In the genomic region with DNA sequence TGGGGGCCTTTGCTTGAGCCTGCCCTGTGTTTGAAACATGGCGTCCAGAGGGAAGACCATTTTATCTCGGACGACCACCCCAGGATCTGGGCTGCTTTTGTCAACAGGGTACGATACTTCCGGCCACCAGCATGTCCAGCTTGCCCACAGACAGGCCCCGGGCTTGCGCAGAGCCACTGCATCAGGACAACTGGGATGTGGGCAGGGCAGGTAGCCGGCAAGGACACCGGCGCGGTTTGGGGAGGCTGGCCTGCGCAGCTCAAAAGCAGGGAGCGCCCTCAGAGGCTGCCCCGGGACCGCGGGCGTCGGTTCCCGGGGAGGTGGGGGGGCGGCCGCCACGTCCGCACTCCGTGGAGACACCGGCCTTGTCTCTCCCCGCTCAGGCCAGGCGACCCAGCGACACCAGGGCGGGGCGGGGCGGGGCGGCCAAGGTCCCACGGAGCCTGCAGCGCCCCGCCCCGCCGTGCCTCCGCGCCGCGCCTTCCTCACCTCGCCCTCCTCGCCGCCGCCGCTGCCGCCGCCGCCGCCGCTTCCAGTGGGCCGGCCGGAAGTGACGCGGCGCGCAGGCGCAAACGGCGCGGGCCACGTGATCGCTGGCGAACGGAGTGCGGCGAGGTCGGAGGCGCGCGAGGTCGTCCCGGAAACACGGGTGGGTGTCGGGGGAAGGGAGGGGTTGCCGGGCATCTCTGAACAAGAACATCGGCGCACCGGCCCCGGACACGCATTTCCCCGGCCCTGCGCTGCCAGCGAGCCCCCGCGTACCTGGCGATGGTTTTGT, we compare ENCODE assay signal across 8 mouse cellular contexts. TPM values are rescaled to one million over a fixed set of nuclear protein-coding genes. Genes with fewer than 3 reads are reported as not detected.
DNase-seq lines count a peak whose midpoint lies in the region; ATAC-seq lines count a peak whose summit lies in the region.

A gene (minus strand): TSS at position 560 of the 778 bp plus-strand sequence.

- peaks cover 6% of the 10 kb centered on the region; the same call in 1 of the 2 replicates for H3K36me3 ChIP-seq in intestine, embryonic 15.5 days

- intact Hi-C loops in gastrocnemius, postnatal 36 days (cut with DNase I): loop anchor here (2.0 kb wide), 1 partner anchor 29 kb away; no protein-coding TSS in a partner anchor
- intact Hi-C loops in left cerebral cortex, postnatal 14 days (cut with DNase I): no loop called here

- peaks cover 26% of the 10 kb centered on the region for H3K4me1 ChIP-seq in intestine, embryonic 15.5 days (replicated peaks)

- H3K27ac ChIP-seq in intestine, embryonic 15.5 days: peak within 1 kb of the TSS; percentile 95

- H3K4me2 ChIP-seq in intestine, embryonic 15.5 days (replicated peaks): peak within 1 kb of the TSS; percentile 80

- no peaks in the 10 kb centered on the region for H3K9me3 ChIP-seq in intestine, embryonic 15.5 days

- WGBS in intestine, embryonic 15.5 days: under 1% methylated on average over 83 of the region's 87 CpGs

- peak within 1 kb of the TSS; percentile 97 for H3K9ac ChIP-seq in intestine, embryonic 15.5 days

- H3K27me3 ChIP-seq in intestine, embryonic 15.5 days (replicated peaks): no peaks in the 10 kb centered on the region

- peak; percentile 90 for ATAC-seq in intestine, embryonic 15.5 days
- ATAC-seq in megakaryocyte-erythroid progenitor cell, adult 5-6 weeks (replicated peaks; ENCODE audit: low FRiP score, low TSS enrichment, poor library complexity, severe bottlenecking): peak; percentile 72

- peak within 1 kb of the TSS; percentile 90 for H3K4me3 ChIP-seq in intestine, embryonic 15.5 days (replicated peaks)

- DNase-seq in adrenal gland, adult 8-10 months: peak; percentile 90
- DNase-seq in embryo, embryonic 11.5 days (ENCODE audit: low read depth, low spot score): peak; percentile 81
- DNase-seq in gastrocnemius, postnatal 36 days: peak; percentile 90 to 93
- peak; percentile 91 to 95 for DNase-seq in left cerebral cortex, postnatal 14 days (ENCODE audit: low spot score in 2 of 2)
- peak; percentile 96 for DNase-seq in right cerebral cortex, postnatal 14 days
- DNase-seq in urinary bladder, postnatal 25 days (ENCODE audit: low spot score): peak; percentile 96

RNA-seq across cellular contexts. Expression of the gene that starts here (rescaled TPM):
- 10 to 100 TPM; 62.9 to 67.8 (median 65.3) TPM for total RNA-seq in adrenal gland, adult 8-10 months (2022)
- 10 to 100 TPM; 19.9 to 23.8 TPM for total RNA-seq in gastrocnemius, postnatal 36 days (2021)
- polyA plus RNA-seq in intestine, embryonic 15.5 days (2015; fragmentation: Nextera tagmentation; extraction: Ambion mirVana): 135 and 142 TPM in 2 replicates
- 100 to 1,000 TPM in 1 of 2 experiments, 10 to 100 TPM in 1; 95.9 to 101 TPM for total RNA-seq in left cerebral cortex, postnatal 14 days (2021)
- 60.4 and 62.7 TPM in 2 replicates for total RNA-seq in megakaryocyte-erythroid progenitor cell, adult 5-6 weeks (2014; fragmentation: Nextera tagmentation)
- total RNA-seq in megakaryocyte-erythroid progenitor cell, adult 5-6 weeks (2017): 18.5 and 18.8 TPM in 2 replicates

Comparison
In these comparisons a context has a peak if more than half of its experiments do, and no peak if none do; other contexts are left out.
1. Peak in every context shown above with its lines: DNase-seq, ATAC-seq, H3K4me3 ChIP-seq and H3K27ac ChIP-seq.